ENCODE assay signal across 8 mouse cellular contexts in genomic region chr15:79511553-79512320, GRCm38 (mm10). TPM values are rescaled to one million over a fixed set of nuclear protein-coding genes. Genes with fewer than 3 reads are reported as not detected.
DNase-seq lines count a peak whose midpoint lies in the region; ATAC-seq and TF ChIP-seq lines count a peak whose summit lies in the region.

No protein-coding gene starts in this region.

- ATAC-seq in megakaryocyte, adult 5-6 weeks (ENCODE audit: poor library complexity, severe bottlenecking), result no peak
- 0 out of 2 replicates have a peak, but pooled peaks have one; percentile 29 for ATAC-seq in heart, embryonic 11.5 days (replicated peaks; ENCODE audit: insufficient number of reproducible peaks, low FRiP score, low TSS enrichment)
- ATAC-seq in kidney, embryonic 14.5 days (ENCODE audit: low FRiP score, low TSS enrichment), result peak; percentile 72

- peaks cover 24% of the 10 kb centered on the region for H3K9me3 ChIP-seq in megakaryocyte, embryonic 14.5 days
- H3K9me3 ChIP-seq in heart, embryonic 11.5 days (replicated peaks; ENCODE audit: control insufficient read depth, low read length), result no peaks in the 10 kb centered on the region
- no peaks in the 10 kb centered on the region for H3K9me3 ChIP-seq in kidney, embryonic 14.5 days (ENCODE audit: control insufficient read depth, low read length)

- H3K27me3 ChIP-seq in megakaryocyte, embryonic 14.5 days (replicated peaks), result peaks cover 96% of the 10 kb centered on the region
- peaks cover 79% of the 10 kb centered on the region for H3K27me3 ChIP-seq in heart, embryonic 11.5 days (ENCODE audit: control insufficient read depth, insufficient read depth, low read length)
- peaks cover 45% of the 10 kb centered on the region for H3K27me3 ChIP-seq in kidney, embryonic 14.5 days (ENCODE audit: control insufficient read depth, insufficient read depth, low read length)
- peaks cover 27% of the 10 kb centered on the region for H3K27me3 ChIP-seq in liver, adult 2 months (ENCODE audit: control insufficient read depth, insufficient read depth, low read length)

- TF ChIP-seq POLR2A in embryonic fibroblast, embryonic 13.5 days (IDR thresholded peaks at IDR 0.05; ENCODE audit: low read depth, low read length), result no peak
- no peak for TF ChIP-seq POLR2A in liver, adult 2 months (IDR thresholded peaks at IDR 0.05; ENCODE audit: extremely low read depth, insufficient read depth, low read length)

- WGBS in heart, embryonic 11.5 days (ENCODE audit: insufficient replicate concordance), result 3% methylated on average over 61 of the region's 61 CpGs
- under 1% methylated on average over 61 of the region's 61 CpGs for WGBS in kidney, embryonic 14.5 days
- 5% methylated on average over 61 of the region's 61 CpGs for WGBS in liver, adult 2 months

- no peak for TF ChIP-seq CTCF in embryonic fibroblast, embryonic 13.5 days (IDR thresholded peaks at IDR 0.05; ENCODE audit: borderline replicate concordance, insufficient read depth, low read length)
- TF ChIP-seq CTCF in liver, adult 2 months (IDR thresholded peaks at IDR 0.05; ENCODE audit: low read depth, low read length), result no peak

- DNase-seq in liver, adult 2 months (ENCODE audit: extremely low read depth, low read depth, low spot score), result no peak
- peak; percentile 23 for DNase-seq in naive thymus-derived CD4-positive, alpha-beta T cell, adult 2 months (ENCODE audit: low read depth)
- DNase-seq in thymus, postnatal 0 days (ENCODE audit: low spot score), result peak; percentile 49

- peak overlapping the region; percentile 84 for H3K4me2 ChIP-seq in heart, embryonic 11.5 days
- H3K4me2 ChIP-seq in kidney, embryonic 14.5 days (replicated peaks; ENCODE audit: low read depth, low read length), result peak overlapping the region; percentile 59

- H3K36me3 ChIP-seq in megakaryocyte, embryonic 14.5 days (replicated peaks; ENCODE audit: low read length), result no peaks in the 10 kb centered on the region
- no peaks in the 10 kb centered on the region for H3K36me3 ChIP-seq in heart, embryonic 11.5 days (ENCODE audit: control insufficient read depth, insufficient read depth, low read length)
- H3K36me3 ChIP-seq in kidney, embryonic 14.5 days (ENCODE audit: control insufficient read depth, insufficient read depth, low read length), result no peaks in the 10 kb centered on the region
- no peaks in the 10 kb centered on the region for H3K36me3 ChIP-seq in liver, adult 2 months (ENCODE audit: control insufficient read depth, insufficient read depth, low read length)

- peaks cover 40% of the 10 kb centered on the region for H3K4me1 ChIP-seq in megakaryocyte, embryonic 14.5 days
- no peaks in the 10 kb centered on the region for H3K4me1 ChIP-seq in embryonic fibroblast, embryonic 13.5 days (ENCODE audit: control insufficient read depth, insufficient read depth, low read length)
- H3K4me1 ChIP-seq in heart, embryonic 11.5 days (ENCODE audit: control insufficient read depth, insufficient read depth, low read length), result peaks cover 19% of the 10 kb centered on the region
- peaks cover 8% of the 10 kb centered on the region; the same call in 1 of the 2 replicates for H3K4me1 ChIP-seq in kidney, embryonic 14.5 days (ENCODE audit: control insufficient read depth, insufficient read depth, low read length)
- H3K4me1 ChIP-seq in liver, adult 2 months (ENCODE audit: control insufficient read depth, insufficient read depth, low read length), result peaks cover 2% of the 10 kb centered on the region; the same call in 1 of the 2 replicates

- H3K9ac ChIP-seq in heart, embryonic 11.5 days (ENCODE audit: low read depth, low read length), result 0 out of 2 replicates have a peak overlapping the region, but pooled peaks have one; percentile 16
- no peak overlapping the region for H3K9ac ChIP-seq in kidney, embryonic 14.5 days (ENCODE audit: low read depth, low read length)
- no peak overlapping the region for H3K9ac ChIP-seq in liver, adult 2 months (ENCODE audit: low read depth, low read length)

- no peak overlapping the region for H3K27ac ChIP-seq in embryonic fibroblast, embryonic 13.5 days (ENCODE audit: insufficient read depth, low read length)
- no peak overlapping the region for H3K27ac ChIP-seq in heart, embryonic 11.5 days (ENCODE audit: low read depth, low read length)
- H3K27ac ChIP-seq in kidney, embryonic 14.5 days (ENCODE audit: low read depth, low read length), result no peak overlapping the region
- H3K27ac ChIP-seq in liver, adult 2 months (replicated peaks; ENCODE audit: insufficient read depth, low read depth, low read length), result no peak overlapping the region

- no peaks in the 10 kb centered on the region for H3K79me2 ChIP-seq in liver, adult 2 months (ENCODE audit: control insufficient read depth, insufficient read depth, low read length)

- peak overlapping the region; percentile 85 for H3K4me3 ChIP-seq in megakaryocyte, embryonic 14.5 days (replicated peaks)
- H3K4me3 ChIP-seq in embryonic fibroblast, embryonic 13.5 days (ENCODE audit: insufficient read depth, low read length), result peak overlapping the region; percentile 42
- peak overlapping the region; percentile 43 for H3K4me3 ChIP-seq in heart, embryonic 11.5 days (ENCODE audit: low read depth, low read length)
- H3K4me3 ChIP-seq in kidney, embryonic 14.5 days (ENCODE audit: low read length), result peak overlapping the region; percentile 38
- peak overlapping the region; percentile 46; the same call in 1 of the 2 replicates for H3K4me3 ChIP-seq in liver, adult 2 months (ENCODE audit: insufficient read depth, low read depth, low read length)

RNA-seq across cellular contexts. Expression of gene Kdelr3, which starts 4.5 kb away (rescaled TPM):
- not detected in 2 replicates for polyA plus RNA-seq in megakaryocyte, embryonic 14.5 days (2012; ENCODE audit: insufficient read depth, low replicate concordance)
- not detected in 2 replicates for total RNA-seq in megakaryocyte, adult 5-6 weeks (2015)
- not detected in 2 replicates for total RNA-seq in megakaryocyte, adult 5-6 weeks (2017)
- polyA plus RNA-seq in embryonic fibroblast, embryonic 13.5 days (2011; ENCODE audit: insufficient read length, low read depth, missing spikeins), result 136 and 146 TPM in 2 replicates
- polyA plus RNA-seq in heart, embryonic 11.5 days (2014; fragmentation: Nextera tagmentation; extraction: Ambion mirVana), result 33.4 and 33.5 TPM in 2 replicates
- polyA plus RNA-seq in kidney, embryonic 14.5 days (2014; fragmentation: Nextera tagmentation; extraction: Ambion mirVana), result 38.2 and 40.1 TPM in 2 replicates
- total RNA-seq in liver, adult 2 months (2014; rRNA removed), result 0.54 and 0.83 TPM in 2 replicates
- 0.50 and 0.67 TPM in 2 replicates for polyA plus RNA-seq in liver, adult 2 months (2012; rRNA removed)
- 9.5 and 11.6 TPM in 2 replicates for polyA plus RNA-seq in thymus, postnatal 0 days (2015; fragmentation: Nextera tagmentation; extraction: Ambion mirVana)

RNA-seq across cellular contexts. Expression of gene Kcnj4, which starts 6.7 kb away (rescaled TPM):
- polyA plus RNA-seq in megakaryocyte, embryonic 14.5 days (2012; ENCODE audit: insufficient read depth, low replicate concordance), result not detected in 2 replicates
- total RNA-seq in megakaryocyte, adult 5-6 weeks (2015), result not detected in 2 replicates
- not detected in 2 replicates for total RNA-seq in megakaryocyte, adult 5-6 weeks (2017)
- polyA plus RNA-seq in embryonic fibroblast, embryonic 13.5 days (2011; ENCODE audit: insufficient read length, low read depth, missing spikeins), result 0.72 and 1.4 TPM in 2 replicates
- polyA plus RNA-seq in heart, embryonic 11.5 days (2014; fragmentation: Nextera tagmentation; extraction: Ambion mirVana), result 0.20 TPM in 1 of 2 replicates, not detected in the other
- 0.23 TPM in 1 of 2 replicates, not detected in the other for polyA plus RNA-seq in kidney, embryonic 14.5 days (2014; fragmentation: Nextera tagmentation; extraction: Ambion mirVana)
- total RNA-seq in liver, adult 2 months (2014; rRNA removed), result 0.07 TPM in 1 of 2 replicates, not detected in the other
- polyA plus RNA-seq in liver, adult 2 months (2012; rRNA removed), result not detected in 2 replicates
- polyA plus RNA-seq in thymus, postnatal 0 days (2015; fragmentation: Nextera tagmentation; extraction: Ambion mirVana), result not detected in 2 replicates

RNA-seq across cellular contexts. Expression of gene Ddx17, which starts 34.8 kb away (rescaled TPM):
- polyA plus RNA-seq in megakaryocyte, embryonic 14.5 days (2012; ENCODE audit: insufficient read depth, low replicate concordance), result 12.7 and 14.2 TPM in 2 replicates
- total RNA-seq in megakaryocyte, adult 5-6 weeks (2015), result 108 TPM in 2 replicates
- total RNA-seq in megakaryocyte, adult 5-6 weeks (2017), result 146 and 163 TPM in 2 replicates
- 278 and 332 TPM in 2 replicates for polyA plus RNA-seq in embryonic fibroblast, embryonic 13.5 days (2011; ENCODE audit: insufficient read length, low read depth, missing spikeins)
- polyA plus RNA-seq in heart, embryonic 11.5 days (2014; fragmentation: Nextera tagmentation; extraction: Ambion mirVana), result 50.6 and 60.1 TPM in 2 replicates
- 84.7 and 93.8 TPM in 2 replicates for polyA plus RNA-seq in kidney, embryonic 14.5 days (2014; fragmentation: Nextera tagmentation; extraction: Ambion mirVana)
- total RNA-seq in liver, adult 2 months (2014; rRNA removed), result 88.5 and 102 TPM in 2 replicates
- polyA plus RNA-seq in liver, adult 2 months (2012; rRNA removed), result 75.3 and 105 TPM in 2 replicates
- 42.1 and 47.2 TPM in 2 replicates for polyA plus RNA-seq in thymus, postnatal 0 days (2015; fragmentation: Nextera tagmentation; extraction: Ambion mirVana)

RNA-seq across cellular contexts. Expression of gene Csnk1e, which starts 56.4 kb away (rescaled TPM):
- polyA plus RNA-seq in megakaryocyte, embryonic 14.5 days (2012; ENCODE audit: insufficient read depth, low replicate concordance), result 77.4 and 115 TPM in 2 replicates
- total RNA-seq in megakaryocyte, adult 5-6 weeks (2015), result 33.3 and 39.4 TPM in 2 replicates
- 29.3 and 32.0 TPM in 2 replicates for total RNA-seq in megakaryocyte, adult 5-6 weeks (2017)
- 62.7 and 78.9 TPM in 2 replicates for polyA plus RNA-seq in embryonic fibroblast, embryonic 13.5 days (2011; ENCODE audit: insufficient read length, low read depth, missing spikeins)
- polyA plus RNA-seq in heart, embryonic 11.5 days (2014; fragmentation: Nextera tagmentation; extraction: Ambion mirVana), result 73.2 and 91.0 TPM in 2 replicates
- polyA plus RNA-seq in kidney, embryonic 14.5 days (2014; fragmentation: Nextera tagmentation; extraction: Ambion mirVana), result 88.8 and 107 TPM in 2 replicates
- 4.3 and 6.8 TPM in 2 replicates for total RNA-seq in liver, adult 2 months (2014; rRNA removed)
- polyA plus RNA-seq in liver, adult 2 months (2012; rRNA removed), result 4.7 and 6.6 TPM in 2 replicates
- 52.2 and 70.8 TPM in 2 replicates for polyA plus RNA-seq in thymus, postnatal 0 days (2015; fragmentation: Nextera tagmentation; extraction: Ambion mirVana)
